Mouse (Mus musculus) brain, embryonic 18.5 days (tissue): ENCODE results near the gene Tfeb.

ENCODE experiments used
- DNase-seq: peaks from one replicate; pipeline ENCODE4 v3.0.0-alpha.2; 2012; ENCODE audit warnings: low read depth, low spot score

The Tfeb gene

DNA sequence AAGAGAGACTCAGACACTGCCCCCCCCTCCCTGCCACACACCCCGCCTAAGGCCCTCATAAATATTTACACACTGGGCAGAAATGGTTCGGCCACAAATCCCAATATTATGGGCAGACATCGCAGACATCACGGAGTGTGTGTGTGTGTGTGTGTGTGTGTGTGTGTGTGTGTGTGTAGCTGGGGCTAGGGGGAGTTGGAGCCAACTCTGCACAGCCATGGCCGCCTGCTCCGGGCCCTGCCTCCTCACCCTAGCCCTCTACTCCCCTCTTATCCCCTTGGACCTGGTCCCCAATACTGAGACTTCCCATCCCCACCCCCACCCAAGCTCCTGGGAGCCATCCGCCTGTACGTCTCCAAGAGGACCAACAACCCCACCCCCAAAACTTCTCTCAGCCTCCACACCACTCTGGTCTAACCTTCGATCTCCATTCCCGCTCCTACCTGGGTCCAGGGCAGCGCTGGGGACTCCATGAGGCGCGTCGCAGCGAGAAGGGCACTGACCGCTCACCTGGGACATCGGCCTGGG lies 95.7 kb downstream of the Tfeb start:
- DNase-seq: no peak

DNA sequence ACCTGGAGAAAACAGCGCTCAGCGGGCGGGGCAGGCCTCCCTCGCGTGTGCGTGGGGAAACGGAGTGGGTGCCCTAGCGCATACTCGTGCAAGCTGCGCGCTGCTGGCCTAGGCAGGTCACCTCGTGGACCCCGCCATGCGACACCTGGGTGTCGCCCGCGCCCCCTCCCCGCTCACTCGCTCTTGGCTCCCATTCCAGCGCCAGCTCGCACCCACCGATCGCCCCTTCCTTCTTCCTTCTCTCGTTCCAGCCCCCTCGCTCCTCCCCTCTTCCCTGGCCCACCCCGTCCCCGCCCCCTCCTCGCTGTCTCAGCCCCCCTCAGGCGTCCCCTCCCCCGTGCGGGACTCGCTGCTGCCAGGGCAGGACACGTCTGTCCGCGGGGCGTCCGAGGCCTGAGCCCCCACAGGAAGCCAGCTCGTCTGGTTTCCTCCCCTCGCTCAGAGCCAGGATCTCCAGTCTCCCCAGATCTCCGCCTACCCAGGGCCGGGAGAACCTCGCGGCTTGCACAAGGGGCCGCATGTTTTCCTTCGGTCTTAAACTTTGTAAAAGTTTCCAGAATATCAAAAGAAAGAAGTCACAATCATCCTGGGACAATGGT lies 96.3 kb downstream of the Tfeb start:
- DNase-seq: no peak

DNA sequence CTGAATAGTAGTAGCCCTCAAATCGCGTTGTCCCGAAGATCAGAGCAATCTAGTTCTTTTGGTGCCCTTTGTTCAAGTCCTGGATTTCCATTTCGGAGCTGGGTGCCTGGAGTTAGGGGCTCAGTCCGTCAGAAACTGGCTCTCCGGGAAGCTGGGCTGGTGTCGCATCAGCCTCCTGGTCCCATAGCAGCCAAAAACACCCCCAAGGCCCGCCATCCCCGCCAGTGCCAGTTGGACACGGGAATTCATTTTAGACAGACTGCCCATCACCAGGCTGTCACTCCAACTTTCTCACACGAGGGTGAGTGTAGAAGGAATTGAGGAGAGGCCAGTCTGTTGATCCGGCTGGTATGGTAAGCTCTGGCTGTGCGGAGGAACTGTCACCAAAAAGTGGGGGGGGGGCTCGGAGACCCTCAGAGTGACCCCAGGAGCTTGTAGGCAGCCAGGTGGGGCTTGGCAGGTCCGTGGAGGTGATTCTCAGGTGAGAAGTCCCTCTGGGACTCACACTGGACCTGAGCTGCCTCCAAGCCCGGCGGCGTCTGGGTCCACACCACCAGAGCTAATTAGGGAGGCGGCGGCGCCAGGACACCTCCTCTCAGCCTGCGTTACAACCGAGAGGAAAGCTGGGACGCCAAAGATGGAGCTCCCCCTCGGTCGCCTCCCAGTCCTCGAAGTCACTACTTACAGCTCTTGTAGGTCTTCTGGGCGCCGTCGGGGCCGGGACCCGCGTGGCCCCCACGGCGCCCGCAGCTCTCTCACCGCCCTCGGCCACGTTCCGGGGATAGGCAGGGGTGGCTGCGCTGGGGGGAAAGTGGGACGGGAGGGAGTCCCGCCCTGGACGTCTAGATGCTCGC lies 97.0 kb downstream of the Tfeb start:
- no peak for DNase-seq

DNA sequence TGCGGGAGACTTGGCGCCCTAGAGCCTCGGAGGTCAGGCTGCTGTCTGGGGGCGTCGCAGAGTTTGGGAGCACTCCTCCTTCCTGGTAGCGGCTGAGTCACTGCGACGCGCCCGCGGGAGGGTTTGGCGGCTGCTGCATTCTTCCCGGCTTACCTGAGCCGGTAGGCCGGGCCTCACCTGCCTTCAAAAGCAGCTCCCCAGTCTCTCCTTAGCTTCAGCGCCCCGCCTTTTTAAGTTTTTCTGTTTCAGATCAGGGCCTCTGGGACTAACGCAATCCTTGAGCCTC lies 97.6 kb downstream of the Tfeb start, which contains the start of gene Mdfi:
Gene Mdfi, minus strand, starts transcription at position 210 of the 286 bp plus-strand sequence.
- no peak for DNase-seq

DNA sequence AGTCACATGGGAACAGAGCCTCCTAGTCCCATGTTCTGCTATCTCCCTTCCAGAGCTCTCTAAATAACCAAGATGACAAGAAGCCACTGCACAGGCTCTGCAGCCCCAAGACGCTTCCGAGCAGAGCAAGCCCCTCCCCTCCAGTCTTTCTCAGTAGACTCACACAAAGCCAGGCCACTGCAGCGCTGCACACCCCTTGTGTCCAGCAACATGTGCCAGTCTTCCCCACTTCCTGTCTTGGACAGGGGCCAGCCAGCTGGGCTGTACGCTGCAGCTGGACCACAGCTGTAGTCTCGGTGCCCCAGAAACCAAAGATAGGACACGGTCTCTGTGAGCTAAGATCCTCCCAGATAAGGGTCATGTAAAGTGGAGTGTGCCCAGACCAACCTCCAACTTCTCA lies 101.0 kb downstream of the Tfeb start:
- no peak for DNase-seq

DNA sequence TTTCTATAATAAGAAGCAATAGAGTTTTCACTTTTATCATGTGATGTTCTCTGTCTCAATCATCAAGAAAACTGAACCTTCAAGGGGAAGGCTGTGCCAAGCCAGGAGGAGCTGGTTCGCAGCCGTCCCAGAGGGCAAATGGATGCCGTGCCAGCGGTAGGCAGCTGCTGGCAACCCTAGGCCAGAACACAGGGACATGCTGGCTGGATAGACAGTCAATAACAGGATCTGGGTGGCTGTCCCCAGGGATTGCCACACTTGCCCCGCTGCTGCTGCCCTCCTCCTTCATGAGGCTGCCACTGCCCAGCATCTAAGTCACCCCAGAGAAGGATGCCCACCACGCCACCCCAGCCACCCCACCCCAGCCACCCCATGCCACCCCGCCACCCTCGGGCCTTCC lies 104.7 kb downstream of the Tfeb start:
- DNase-seq: no peak
